Mouse (Mus musculus) CH12F3 (cell line): ENCODE measurements around the gene Chchd6.

Source experiments
- in situ Hi-C: fragments of 300-500 bp; cut with MboI; formaldehyde crosslinking; loops from 2 replicates; pipeline ENCODE4 v1.14.3; 2020; ENCODE audit warnings: low sequenced_read_pairs

The Chchd6 gene

GRCm38 (mm10) chr6:89456409-89456961 lies 139.0 kb downstream of the Chchd6 start:
- in situ Hi-C loops, result no loop called here

GRCm38 (mm10) chr6:89455523-89456000 lies 139.9 kb downstream of the Chchd6 start:
- in situ Hi-C loops, result no loop called here

DNA sequence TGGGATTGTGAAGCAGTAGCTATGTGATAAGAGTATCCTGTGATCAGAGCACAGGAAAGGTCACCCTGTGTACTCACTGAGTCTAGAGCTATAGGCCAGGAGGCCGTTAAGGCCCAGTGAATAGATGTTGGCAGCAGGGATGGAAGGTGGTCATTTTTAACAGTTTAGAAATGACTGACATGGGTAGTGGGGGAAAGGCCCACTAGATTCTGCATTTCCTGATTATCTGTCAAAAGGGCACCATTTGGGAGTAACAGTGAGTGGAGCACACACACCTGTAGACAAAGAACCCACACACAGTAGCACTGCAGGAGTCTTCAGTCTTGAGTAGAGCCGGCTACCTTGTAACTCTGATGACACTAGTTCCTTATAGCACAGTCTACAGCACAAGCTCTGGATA lies 141.0 kb downstream of the Chchd6 start:
- in situ Hi-C loops, result no loop called here

DNA sequence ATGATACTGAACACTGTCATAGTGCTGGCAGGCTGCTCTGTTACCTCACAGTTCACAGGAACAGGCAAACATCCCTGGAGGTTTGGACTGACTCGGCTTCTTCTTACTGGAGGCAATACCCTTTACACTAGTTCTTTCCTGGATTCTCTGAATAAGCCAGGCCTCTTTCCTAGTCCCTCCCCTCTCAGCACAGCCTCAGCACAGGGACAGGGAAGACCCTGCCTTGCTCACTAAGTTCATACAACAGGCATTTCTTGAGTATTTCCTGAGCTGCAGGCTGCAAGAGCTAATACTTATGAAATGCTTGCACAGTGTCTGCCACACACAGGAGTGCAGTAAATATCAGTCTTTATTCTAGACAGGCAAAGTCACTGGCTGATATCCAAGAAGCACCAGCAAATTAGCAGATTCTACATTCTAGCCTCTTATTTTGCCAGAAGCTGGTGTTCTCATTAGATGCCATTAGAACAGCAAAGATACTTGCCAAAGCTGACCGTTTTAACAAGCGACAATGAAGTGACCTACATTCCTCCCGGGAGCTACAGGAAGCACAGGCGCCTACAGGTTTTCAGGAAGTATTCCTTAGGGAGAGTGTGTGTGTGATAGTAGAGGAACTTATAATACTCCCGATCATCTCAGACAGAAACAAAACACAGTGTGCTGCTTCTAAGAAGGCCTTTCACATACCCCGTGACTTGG lies 142.3 kb downstream of the Chchd6 start:
- in situ Hi-C loops, result no loop called here

GRCm38 (mm10) chr6:89452356-89452755 lies 143.1 kb downstream of the Chchd6 start:
- in situ Hi-C loops, result no loop called here

- in situ Hi-C loops, result no loop called here
Observed at GRCm38 (mm10) chr6:89448736-89449135, 146.7 kb downstream of the Chchd6 start.

DNA sequence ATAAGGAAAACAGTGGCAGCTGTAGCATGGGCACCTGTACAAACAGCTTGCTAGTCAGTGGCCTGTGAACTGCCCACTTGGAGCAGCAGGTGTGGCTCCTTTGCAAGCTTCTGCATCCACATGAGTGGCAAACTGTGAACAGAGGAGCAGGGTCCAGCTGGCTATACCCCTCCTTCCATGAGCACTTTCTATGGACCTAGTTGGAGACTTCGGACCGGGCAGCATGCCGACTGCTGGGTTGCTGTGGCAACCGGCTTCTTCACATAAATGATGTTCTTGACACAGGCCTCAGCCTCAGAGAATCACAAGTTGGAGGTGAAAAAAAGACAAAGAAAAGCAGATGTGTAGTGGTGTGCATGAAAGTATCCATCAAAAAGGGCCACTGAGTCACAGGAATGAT lies 154.8 kb downstream of the Chchd6 start:
- in situ Hi-C loops, result no loop called here

- in situ Hi-C loops, result no loop called here
Observed at GRCm38 (mm10) chr6:89431920-89432482, 163.5 kb downstream of the Chchd6 start.

- in situ Hi-C loops, result no loop called here
Observed at GRCm38 (mm10) chr6:89430749-89431148, 164.7 kb downstream of the Chchd6 start.

- in situ Hi-C loops, result no loop called here
Observed at GRCm38 (mm10) chr6:89428661-89429375, 166.6 kb downstream of the Chchd6 start.

DNA sequence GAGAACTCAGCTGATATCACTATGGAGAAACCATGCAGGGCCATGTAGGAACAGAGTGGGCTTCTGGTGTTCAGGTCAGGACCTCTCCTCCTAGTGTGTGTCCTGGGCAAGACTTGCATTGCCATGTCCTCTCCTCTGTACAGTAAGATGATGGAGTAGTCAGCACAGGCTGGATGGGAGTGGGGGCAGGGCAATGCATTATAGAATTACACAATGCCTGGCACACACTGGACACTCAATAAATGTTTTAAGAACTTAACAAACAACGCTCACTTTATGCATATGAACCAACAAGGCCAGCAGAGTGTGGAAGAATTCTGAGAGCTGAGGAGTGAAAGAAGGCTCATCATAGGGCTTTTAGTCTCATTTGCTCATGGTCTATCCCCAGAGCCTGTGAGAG lies 171.0 kb downstream of the Chchd6 start:
- in situ Hi-C loops, result no loop called here

GRCm38 (mm10) chr6:89422621-89423020 lies 172.8 kb downstream of the Chchd6 start:
- in situ Hi-C loops, result no loop called here

GRCm38 (mm10) chr6:89421922-89422321 lies 173.5 kb downstream of the Chchd6 start:
- in situ Hi-C loops, result no loop called here

- in situ Hi-C loops, result no loop called here
Observed at GRCm38 (mm10) chr6:89421503-89421902, 173.9 kb downstream of the Chchd6 start.

DNA sequence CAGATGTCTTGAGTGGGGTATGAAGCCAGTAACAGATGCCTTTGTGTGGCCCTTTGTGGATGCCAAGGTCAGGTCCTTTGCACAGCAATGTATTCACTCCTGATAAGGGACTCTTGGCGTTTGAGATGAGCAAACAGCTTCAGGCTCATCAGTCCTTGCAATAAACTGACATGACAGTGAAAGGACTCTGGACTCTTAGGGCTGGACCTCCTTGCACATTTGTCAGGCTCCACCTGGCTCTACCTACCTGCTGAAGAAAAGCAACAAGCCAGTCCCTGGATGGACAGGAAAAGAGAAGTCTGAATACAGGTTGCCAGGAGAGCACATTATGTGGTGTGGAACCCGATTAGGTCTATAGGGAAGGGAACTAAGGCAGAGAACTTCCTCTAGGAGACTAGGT lies 174.7 kb downstream of the Chchd6 start:
- in situ Hi-C loops, result no loop called here

GRCm38 (mm10) chr6:89420110-89420509 lies 175.3 kb downstream of the Chchd6 start:
- in situ Hi-C loops, result no loop called here

DNA sequence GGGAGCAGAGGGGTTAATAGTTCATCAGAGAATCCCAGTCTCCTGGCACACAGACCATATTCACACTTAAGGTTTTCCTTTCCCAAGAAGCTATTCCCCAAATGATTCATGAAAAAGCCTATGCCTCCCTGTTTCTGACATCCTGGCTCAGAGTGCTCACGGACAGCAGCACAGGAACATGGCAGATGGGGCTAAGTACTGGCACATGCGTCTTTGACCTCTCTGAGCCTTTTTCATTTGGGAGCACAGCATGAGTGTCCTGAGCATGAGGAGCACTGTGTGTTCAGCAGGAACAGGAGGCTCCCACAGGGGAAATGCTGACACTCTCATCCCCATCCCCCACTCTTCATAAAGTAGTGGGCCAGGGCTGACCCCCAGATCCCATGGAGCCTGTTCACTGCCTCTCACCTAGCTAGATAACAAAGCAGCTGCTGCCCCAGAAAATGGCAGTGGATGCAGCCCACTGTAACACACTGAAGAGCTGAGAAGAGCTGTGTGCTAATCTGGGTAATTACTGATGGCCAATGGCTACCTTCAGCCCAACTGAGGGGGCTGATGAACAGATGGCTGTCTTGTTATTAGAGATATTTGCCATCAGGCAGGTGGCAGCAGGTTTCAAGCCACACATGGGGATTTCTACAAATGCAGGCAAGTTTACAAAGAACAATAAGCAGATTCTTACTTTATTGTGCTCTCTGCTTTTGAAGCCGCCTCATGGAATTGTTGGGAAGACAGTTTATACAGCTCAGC lies 176.2 kb downstream of the Chchd6 start:
- in situ Hi-C loops, result no loop called here

GRCm38 (mm10) chr6:89416030-89416595 lies 179.3 kb downstream of the Chchd6 start:
- in situ Hi-C loops, result no loop called here

DNA sequence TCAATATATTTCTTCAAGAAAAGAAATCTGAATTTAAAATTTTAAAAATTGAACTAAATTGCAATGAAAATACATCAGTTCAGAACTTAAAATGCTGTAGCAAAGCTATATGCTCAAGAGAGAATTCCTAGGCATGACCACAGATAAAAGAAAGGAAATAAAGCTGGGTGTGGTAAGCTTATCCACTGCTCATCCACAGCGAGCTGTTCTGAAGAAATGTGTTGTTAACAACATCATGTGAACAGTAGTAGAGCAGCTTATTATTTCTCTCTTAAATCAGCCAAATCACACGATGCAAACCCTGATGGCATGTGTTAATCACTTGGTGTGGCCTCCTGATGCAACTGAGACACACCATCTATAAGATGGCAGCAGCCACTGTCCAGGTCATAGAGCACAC lies 180.4 kb downstream of the Chchd6 start:
- in situ Hi-C loops, result no loop called here

GRCm38 (mm10) chr6:89414126-89414525 lies 181.3 kb downstream of the Chchd6 start:
- in situ Hi-C loops, result no loop called here

DNA sequence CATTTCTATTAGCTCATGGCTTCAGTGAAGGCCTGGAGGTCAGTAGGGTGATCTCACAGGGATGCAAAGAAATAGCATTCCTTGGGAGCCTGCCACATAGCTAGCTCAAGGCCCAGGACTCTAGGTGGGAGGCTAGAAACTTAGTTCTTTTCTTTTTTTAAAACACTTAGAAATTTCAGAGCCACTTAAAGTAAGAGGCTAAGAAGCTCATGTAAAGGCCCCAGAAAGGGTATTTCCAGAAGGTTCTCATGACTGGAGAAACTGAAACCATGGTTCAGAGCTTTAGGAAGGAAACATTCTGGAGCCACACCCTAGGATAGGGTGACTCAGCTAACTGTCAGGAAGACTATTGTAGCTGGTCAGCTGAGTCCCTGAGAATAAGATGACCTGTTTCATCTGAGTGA lies 182.0 kb downstream of the Chchd6 start:
- in situ Hi-C loops, result no loop called here
